Mouse (Mus musculus) megakaryocyte-erythroid progenitor cell, adult 5 weeks (primary cell): ENCODE measurements around the gene Trmt6. TPM values are rescaled to one million over a fixed set of nuclear protein-coding genes. Genes with fewer than 3 reads are reported as not detected.

Source experiments
- polyA plus RNA-seq: library from polyadenylated mRNA; stranded (reverse); fragments of >175 nt; gene quantifications from 2 replicates; pipeline ENCODE4 v1.2.3, GENCODE M21; 2012

The Trmt6 gene
- 6.7 and 12.6 TPM in 2 replicates for polyA plus RNA-seq

GRCm38 (mm10) chr2:132815608-132816314 is at the start of gene Trmt6, which contains the start of gene Mcm8:
Gene Trmt6 (minus strand): TSS chr2:132816055.
Gene Mcm8 (plus strand): TSS chr2:132816141.

GRCm38 (mm10) chr2:132846407-132847358 is 30.8 kb upstream of the Trmt6 start, which contains the start of gene Crls1:
Gene Crls1 (plus strand): TSS chr2:132846666.

GRCm38 (mm10) chr2:132780978-132781377 is 34.9 kb downstream of the Trmt6 start, which contains the start of gene Chgb:
Gene Chgb (plus strand): TSS chr2:132781278.

Other genes starting within 250 kb of the Trmt6 start
- gene Gpcpd1, start 228.3 kb downstream of the Trmt6 start, polyA plus RNA-seq = 17.6 and 18.7 TPM in 2 replicates
- gene Shld1, start 129.1 kb downstream of the Trmt6 start, polyA plus RNA-seq = 0.37 and 0.64 TPM in 2 replicates
- gene Chgb, start 34.8 kb downstream of the Trmt6 start, polyA plus RNA-seq = not detected in 2 replicates
- gene Mcm8, start 86 bp upstream of the Trmt6 start, polyA plus RNA-seq = 2.0 and 2.9 TPM in 2 replicates
- 28.3 and 28.8 TPM in 2 replicates for gene Crls1, start 30.6 kb upstream of the Trmt6 start, polyA plus RNA-seq
- 0.18 and 0.39 TPM in 2 replicates for gene Lrrn4, start 64.8 kb upstream of the Trmt6 start, polyA plus RNA-seq
- not detected in 2 replicates for gene Fermt1, start 129.9 kb upstream of the Trmt6 start, polyA plus RNA-seq